Mouse (Mus musculus) ovary, adult 18-20 months (tissue): Measurements from ENCODE around the gene Dnajc5.

Source experiments
- DNase-seq: peaks from one replicate; pipeline ENCODE4 v3.0.0; 2022; ENCODE audit warnings: low spot score, mixed read lengths

Gene Dnajc5

GRCm38 (mm10) chr2:181572921-181573920 lies 52.9 kb downstream of the Dnajc5 start:
- no peak for DNase-seq

GRCm38 (mm10) chr2:181573961-181574360 lies 53.7 kb downstream of the Dnajc5 start:
- DNase-seq = no peak

- no peak for DNase-seq
Measured at GRCm38 (mm10) chr2:181574921-181575545, 54.7 kb downstream of the Dnajc5 start.

- no peak for DNase-seq
Measured at GRCm38 (mm10) chr2:181576613-181577012, 56.3 kb downstream of the Dnajc5 start.

- no peak for DNase-seq
Measured at GRCm38 (mm10) chr2:181577126-181577525, 56.8 kb downstream of the Dnajc5 start.

GRCm38 (mm10) chr2:181577981-181578581 lies 57.8 kb downstream of the Dnajc5 start:
- no peak for DNase-seq

GRCm38 (mm10) chr2:181578790-181579618 lies 58.7 kb downstream of the Dnajc5 start:
- DNase-seq = no peak

GRCm38 (mm10) chr2:181579681-181580080 lies 59.4 kb downstream of the Dnajc5 start:
- no peak for DNase-seq

GRCm38 (mm10) chr2:181580131-181580772 lies 60.0 kb downstream of the Dnajc5 start:
- no peak for DNase-seq

GRCm38 (mm10) chr2:181581016-181581401 lies 60.7 kb downstream of the Dnajc5 start:
- DNase-seq = peak; percentile 76

- DNase-seq = peak; percentile 70
Measured at GRCm38 (mm10) chr2:181581402-181582120, 61.3 kb downstream of the Dnajc5 start.

GRCm38 (mm10) chr2:181582358-181582757 lies 62.1 kb downstream of the Dnajc5 start:
- DNase-seq = no peak

GRCm38 (mm10) chr2:181582939-181583338 lies 62.7 kb downstream of the Dnajc5 start:
- no peak for DNase-seq

- DNase-seq = no peak
Measured at GRCm38 (mm10) chr2:181583460-181584257, 63.4 kb downstream of the Dnajc5 start.

- no peak for DNase-seq
Measured at GRCm38 (mm10) chr2:181584411-181584942, 64.2 kb downstream of the Dnajc5 start, which contains the start of gene Uckl1. Gene Uckl1 (minus strand): TSS chr2:181584892.

GRCm38 (mm10) chr2:181585506-181585905 lies 65.2 kb downstream of the Dnajc5 start:
- no peak for DNase-seq

- no peak for DNase-seq
Measured at GRCm38 (mm10) chr2:181586124-181586523, 65.8 kb downstream of the Dnajc5 start.

- DNase-seq = no peak
Measured at GRCm38 (mm10) chr2:181587796-181588195, 67.5 kb downstream of the Dnajc5 start.

GRCm38 (mm10) chr2:181588229-181588780 lies 68.0 kb downstream of the Dnajc5 start:
- no peak for DNase-seq
